Comparison of ENCODE assay signal across 9 mouse cellular contexts in the genomic region with DNA sequence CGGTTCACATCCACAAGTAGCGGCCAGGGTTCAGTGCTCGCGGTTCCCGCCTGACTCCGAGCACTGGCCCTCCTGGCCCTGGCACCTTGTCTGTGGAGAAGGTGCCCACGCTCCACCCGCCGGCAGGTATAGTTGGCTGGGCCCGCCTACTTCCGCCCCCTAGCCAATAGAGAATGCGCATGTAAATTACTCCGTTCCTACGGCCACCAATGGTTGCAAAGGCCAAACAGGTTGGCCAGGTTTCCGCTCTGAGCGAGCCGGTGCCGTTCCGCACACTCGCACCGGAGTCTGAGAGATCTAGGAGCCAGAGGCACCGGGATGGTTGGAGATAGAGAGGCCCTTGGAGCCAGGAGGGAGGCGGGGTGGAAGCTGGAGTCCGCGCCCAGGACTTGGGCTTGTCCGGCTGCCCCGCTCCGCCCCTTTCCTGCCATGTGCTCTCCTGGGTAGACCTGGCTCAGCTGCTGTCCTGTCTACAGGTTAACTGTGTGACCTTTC. TPM values are rescaled to one million over a fixed set of nuclear protein-coding genes. Genes with fewer than 3 reads are reported as not detected.
DNase-seq lines count a peak whose midpoint lies in the region; ATAC-seq and TF ChIP-seq lines count a peak whose summit lies in the region.
"Had no signal": no experiment of that assay in that cellular context is flagged by ENCODE, and none has a peak within 500 bp of the region (broad histone marks: within the 10 kb centered on the region; RNA-seq: fewer than 3 reads in every experiment).

No protein-coding gene starts in this region.

- H3K4me2 ChIP-seq in hindbrain, embryonic 11.5 days (replicated peaks; ENCODE audit: low read depth, low read length), result peak overlapping the region; percentile 74
- peak overlapping the region; percentile 76 for H3K4me2 ChIP-seq in lung, embryonic 14.5 days
- peak overlapping the region; percentile 92 for H3K4me2 ChIP-seq in neural tube, embryonic 15.5 days

- peak; percentile 56 for DNase-seq in c-Kit-positive CD71-positive TER-119-positive erythroid progenitor cells, embryonic 14.5 days (ENCODE audit: low spot score)
- DNase-seq in forebrain, embryonic 10.5 days (ENCODE audit: extremely low spot score, low spot score), result peak; percentile 73
- peak; percentile 67 for DNase-seq in hindbrain, embryonic 11.5 days (ENCODE audit: low spot score)
- DNase-seq in layer of hippocampus, adult 8-10 months (ENCODE audit: low spot score in 2 of 2), result peak; percentile 37 to 62
- peak; percentile 85 for DNase-seq in lung, embryonic 14.5 days
- DNase-seq in thymus, adult 2 months, result peak; percentile 45

- TF ChIP-seq POLR2A in thymus, adult 2 months (IDR thresholded peaks at IDR 0.05; ENCODE audit: control insufficient read depth, extremely low read depth, insufficient read depth, low read length, poor library complexity), result no peak

- peaks cover 15% of the 10 kb centered on the region for H3K4me1 ChIP-seq in forebrain, embryonic 10.5 days
- no peaks in the 10 kb centered on the region for H3K4me1 ChIP-seq in hindbrain, embryonic 11.5 days (replicated peaks; ENCODE audit: control insufficient read depth, insufficient read depth, low read length)
- H3K4me1 ChIP-seq in lung, embryonic 14.5 days (ENCODE audit: insufficient read depth), result 0 out of 2 replicates have a peak, but pooled peaks cover 9% of the 10 kb centered on the region
- peaks cover 11% of the 10 kb centered on the region for H3K4me1 ChIP-seq in neural tube, embryonic 15.5 days
- H3K4me1 ChIP-seq in thymus, adult 2 months (replicated peaks; ENCODE audit: control insufficient read depth, insufficient read depth, low read length), result peaks cover 13% of the 10 kb centered on the region

- peaks cover 7% of the 10 kb centered on the region; the same call in 1 of the 2 replicates for H3K27me3 ChIP-seq in forebrain, embryonic 10.5 days (ENCODE audit: poor library complexity, severe bottlenecking)
- H3K27me3 ChIP-seq in hindbrain, embryonic 11.5 days (ENCODE audit: control insufficient read depth, insufficient read depth, low read length), result no peaks in the 10 kb centered on the region
- H3K27me3 ChIP-seq in lung, embryonic 14.5 days (ENCODE audit: insufficient read depth, low read length), result no peaks in the 10 kb centered on the region
- H3K27me3 ChIP-seq in neural tube, embryonic 15.5 days (replicated peaks), result 0 out of 2 replicates have a peak, but pooled peaks cover 6% of the 10 kb centered on the region
- no peaks in the 10 kb centered on the region for H3K27me3 ChIP-seq in thymus, adult 2 months (ENCODE audit: control insufficient read depth, insufficient read depth, low read length)
- H3K27me3 ChIP-seq: Patski had no signal

- peak overlapping the region; percentile 79 for H3K27ac ChIP-seq in forebrain, embryonic 10.5 days
- H3K27ac ChIP-seq in hindbrain, embryonic 11.5 days (ENCODE audit: low read depth, low read length), result no peak overlapping the region
- H3K27ac ChIP-seq in lung, embryonic 14.5 days (ENCODE audit: low read depth), result peak overlapping the region; percentile 48
- H3K27ac ChIP-seq in neural tube, embryonic 15.5 days (replicated peaks), result 0 out of 2 replicates have a peak overlapping the region, but pooled peaks have one; percentile 28
- H3K27ac ChIP-seq in thymus, adult 2 months (ENCODE audit: control insufficient read depth, insufficient read depth, low read length), result no peak overlapping the region

- ATAC-seq in CD4-positive, CD25-positive, alpha-beta regulatory T cell, adult 4 months, result peak; percentile 96
- ATAC-seq in hindbrain, embryonic 11.5 days (ENCODE audit: low FRiP score), result peak; percentile 54
- ATAC-seq in lung, embryonic 14.5 days (ENCODE audit: insufficient read depth), result peak; percentile 88
- ATAC-seq in neural tube, embryonic 15.5 days (ENCODE audit: low FRiP score), result peak; percentile 91
- ATAC-seq: Patski had no signal

- TF ChIP-seq CTCF in lung, embryonic 14.5 days (IDR thresholded peaks at IDR 0.05; ENCODE audit: low read depth), result no peak
- TF ChIP-seq CTCF in thymus, adult 2 months (IDR thresholded peaks at IDR 0.05; ENCODE audit: borderline replicate concordance, control insufficient read depth, extremely low read depth, insufficient read depth, low read length, poor library complexity), result no peak

- 1% methylated on average over 28 of the region's 28 CpGs for WGBS in forebrain, embryonic 10.5 days
- 2% methylated on average over 28 of the region's 28 CpGs for WGBS in hindbrain, embryonic 11.5 days
- WGBS in lung, embryonic 14.5 days, result 3% methylated on average over 28 of the region's 28 CpGs
- WGBS in neural tube, embryonic 15.5 days, result 2% methylated on average over 28 of the region's 28 CpGs
- 36% methylated on average over 28 of the region's 28 CpGs for WGBS in thymus, adult 2 months

- H3K9me3 ChIP-seq in forebrain, embryonic 10.5 days, result peaks cover 3% of the 10 kb centered on the region; the same call in 1 of the 2 replicates
- H3K9me3 ChIP-seq in hindbrain, embryonic 11.5 days (ENCODE audit: control insufficient read depth, low read length), result no peaks in the 10 kb centered on the region
- H3K9me3 ChIP-seq in lung, embryonic 14.5 days (ENCODE audit: low read depth, low read length), result no peaks in the 10 kb centered on the region
- no peaks in the 10 kb centered on the region for H3K9me3 ChIP-seq in neural tube, embryonic 15.5 days (replicated peaks)

- peak overlapping the region; percentile 37; the same call in 1 of the 2 replicates for H3K9ac ChIP-seq in hindbrain, embryonic 11.5 days (ENCODE audit: low read depth, low read length)
- peak overlapping the region; percentile 33 for H3K9ac ChIP-seq in lung, embryonic 14.5 days
- H3K9ac ChIP-seq in neural tube, embryonic 15.5 days (replicated peaks), result peak overlapping the region; percentile 56

- no peaks in the 10 kb centered on the region for H3K36me3 ChIP-seq in forebrain, embryonic 10.5 days (replicated peaks)
- H3K36me3 ChIP-seq in hindbrain, embryonic 11.5 days (ENCODE audit: control insufficient read depth, insufficient read depth, low read length), result no peaks in the 10 kb centered on the region
- no peaks in the 10 kb centered on the region for H3K36me3 ChIP-seq in lung, embryonic 14.5 days (ENCODE audit: insufficient read depth)
- H3K36me3 ChIP-seq in neural tube, embryonic 15.5 days, result no peaks in the 10 kb centered on the region
- H3K36me3 ChIP-seq in thymus, adult 2 months (ENCODE audit: control insufficient read depth, insufficient read depth, low read length), result no peaks in the 10 kb centered on the region

- H3K4me3 ChIP-seq in forebrain, embryonic 10.5 days, result peak overlapping the region; percentile 62
- H3K4me3 ChIP-seq in hindbrain, embryonic 11.5 days (ENCODE audit: low read depth, low read length), result peak overlapping the region; percentile 42
- peak overlapping the region; percentile 33 for H3K4me3 ChIP-seq in lung, embryonic 14.5 days (ENCODE audit: low read depth, low read length)
- peak overlapping the region; percentile 61 for H3K4me3 ChIP-seq in neural tube, embryonic 15.5 days (replicated peaks)
- H3K4me3 ChIP-seq in thymus, adult 2 months (ENCODE audit: control insufficient read depth, insufficient read depth, low read length), result peak overlapping the region; percentile 26

RNA-seq across cellular contexts. Expression of gene Myh9, which starts 15.7 kb away (rescaled TPM):
- 100 to 1,000 TPM; 206 to 220 TPM for polyA plus RNA-seq in CD4-positive, CD25-positive, alpha-beta regulatory T cell, adult 4 months (2017; shearing (Covaris generic))
- 35.6 and 36.8 TPM in 2 replicates for polyA plus RNA-seq in forebrain, embryonic 10.5 days (2016; fragmentation: Nextera tagmentation; extraction: Ambion mirVana)
- polyA plus RNA-seq in hindbrain, embryonic 11.5 days (2014; fragmentation: Nextera tagmentation; extraction: Ambion mirVana), result 20.7 and 29.8 TPM in 2 replicates
- 100 to 1,000 TPM in 3 of 4 experiments, 10 to 100 TPM in 1; 89.0 to 116 (median 104) TPM for total RNA-seq in layer of hippocampus, adult 8-10 months (2022)
- 86.6 and 87.5 TPM in 2 replicates for polyA plus RNA-seq in lung, embryonic 14.5 days (2014; fragmentation: Nextera tagmentation; extraction: Ambion mirVana)
- 9.6 and 17.7 TPM in 2 replicates for polyA plus RNA-seq in neural tube, embryonic 15.5 days (2015; fragmentation: Nextera tagmentation; extraction: Ambion mirVana)
- polyA plus RNA-seq in thymus, adult 2 months (2012; rRNA removed), result 167 and 193 TPM in 2 replicates

Comparison
In these comparisons a context has a peak if more than half of its experiments do, and no peak if none do; other contexts are left out.
1. H3K27ac ChIP-seq: peak in forebrain, embryonic 10.5 days (single experiment), lung, embryonic 14.5 days (single experiment) and neural tube, embryonic 15.5 days (single experiment); none in hindbrain, embryonic 11.5 days (single experiment) and thymus, adult 2 months (single experiment).
2. Peak in every context shown above with its lines, with median percentiles within 50 percentile points of each other: ATAC-seq, DNase-seq, H3K4me3 ChIP-seq, H3K4me2 ChIP-seq and H3K9ac ChIP-seq.